ENCODE assay signal across 30 mouse cellular contexts in the genomic region with DNA sequence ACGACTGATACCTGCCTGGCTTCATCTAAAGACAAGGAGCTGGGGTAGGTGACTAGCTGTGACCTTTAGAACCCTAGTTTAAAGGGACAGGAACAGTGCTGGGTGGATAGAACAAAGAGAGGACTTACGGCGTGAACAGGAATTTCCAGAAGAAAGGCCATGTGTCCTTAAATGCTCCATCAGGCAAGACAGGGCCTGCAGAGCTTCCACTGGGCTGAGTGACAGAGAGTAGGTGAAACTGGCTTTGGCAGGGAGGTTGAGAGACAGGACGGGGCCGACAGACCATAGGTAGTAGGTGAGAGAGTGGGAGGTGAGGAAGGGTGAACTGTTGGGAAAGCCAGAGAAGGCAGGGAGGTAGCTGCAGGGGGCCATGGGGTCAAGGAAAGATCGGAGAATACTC. TPM values are rescaled to one million over a fixed set of nuclear protein-coding genes. Genes with fewer than 3 reads are reported as not detected.
"Had no signal": no experiment of that assay in that cellular context is flagged by ENCODE, and none has a peak within 500 bp of the region (broad histone marks: within the 10 kb centered on the region; RNA-seq: fewer than 3 reads in every experiment).

No protein-coding gene starts in this region.

- ATAC-seq: liver, embryonic 12.5 days; midbrain, embryonic 15.5 days had no signal

- H3K27ac ChIP-seq: kidney, embryonic 15.5 days; limb, embryonic 10.5 days; limb, embryonic 13.5 days; liver, embryonic 12.5 days; liver, embryonic 15.5 days; lung, embryonic 15.5 days; midbrain, embryonic 12.5 days; midbrain, embryonic 15.5 days; neural tube, embryonic 13.5 days had no signal

- H3K9me3 ChIP-seq: kidney, embryonic 15.5 days; limb, embryonic 10.5 days; limb, embryonic 13.5 days; liver, embryonic 12.5 days; liver, embryonic 15.5 days; lung, embryonic 15.5 days; midbrain, embryonic 12.5 days; midbrain, embryonic 15.5 days; neural tube, embryonic 13.5 days had no signal

- H3K4me3 ChIP-seq: kidney, embryonic 15.5 days; limb, embryonic 10.5 days; limb, embryonic 13.5 days; liver, embryonic 12.5 days; liver, embryonic 15.5 days; lung, embryonic 15.5 days; midbrain, embryonic 12.5 days; midbrain, embryonic 15.5 days; myocyte; neural tube, embryonic 13.5 days had no signal

- H3K9ac ChIP-seq: kidney, embryonic 15.5 days; limb, embryonic 13.5 days; liver, embryonic 12.5 days; liver, embryonic 15.5 days; lung, embryonic 15.5 days; midbrain, embryonic 12.5 days; midbrain, embryonic 15.5 days; neural tube, embryonic 13.5 days had no signal

- H3K36me3 ChIP-seq: kidney, embryonic 15.5 days; limb, embryonic 10.5 days; limb, embryonic 13.5 days; liver, embryonic 12.5 days; liver, embryonic 15.5 days; lung, embryonic 15.5 days; midbrain, embryonic 12.5 days; midbrain, embryonic 15.5 days; neural tube, embryonic 13.5 days had no signal

- H3K4me2 ChIP-seq: kidney, embryonic 15.5 days; limb, embryonic 13.5 days; liver, embryonic 12.5 days; liver, embryonic 15.5 days; lung, embryonic 15.5 days; midbrain, embryonic 12.5 days; midbrain, embryonic 15.5 days; neural tube, embryonic 13.5 days had no signal

- DNase-seq: kidney, adult 11 months; kidney, adult 8-10 months; kidney, postnatal 10 days; kidney, postnatal 36 days; liver; lung, adult 18-20 months; lung, postnatal 14 days; lung, postnatal 4 days; retina, postnatal 1 day; right cerebral cortex, postnatal 25 days; spleen, adult 18-20 months; thymus, adult 2 months; thymus, postnatal 14 days; thymus, postnatal 4 days had no signal

- H3K27me3 ChIP-seq: kidney, embryonic 15.5 days; limb, embryonic 13.5 days; liver, embryonic 15.5 days; lung, embryonic 15.5 days; midbrain, embryonic 12.5 days; midbrain, embryonic 15.5 days; neural tube, embryonic 13.5 days had no signal

- H3K4me1 ChIP-seq: kidney, embryonic 15.5 days; limb, embryonic 10.5 days; limb, embryonic 13.5 days; liver, embryonic 12.5 days; liver, embryonic 15.5 days; lung, embryonic 15.5 days; midbrain, embryonic 12.5 days; midbrain, embryonic 15.5 days; neural tube, embryonic 13.5 days had no signal

RNA-seq across cellular contexts. Expression of a gene that starts 10.7 kb away (rescaled TPM):
- total RNA-seq: megakaryocyte, adult 5-6 weeks; monocyte, adult 5-6 weeks; neutrophil, adult 5-6 weeks had no signal
- polyA plus RNA-seq: liver, embryonic 12.5 days; midbrain, embryonic 15.5 days; neural tube, embryonic 13.5 days had no signal

RNA-seq across cellular contexts. Expression of a gene that starts 12.5 kb away (rescaled TPM):
- total RNA-seq: layer of hippocampus, adult 8-10 months; layer of hippocampus, postnatal 10 days; left cerebral cortex, postnatal 25 days; monocyte, adult 5-6 weeks; neutrophil, adult 5-6 weeks had no signal
- polyA plus RNA-seq: limb, embryonic 10.5 days; limb, embryonic 13.5 days; liver, embryonic 12.5 days; liver, embryonic 15.5 days; midbrain, embryonic 12.5 days; neural tube, embryonic 13.5 days had no signal

RNA-seq across cellular contexts. Expression of a gene that starts 16.6 kb away (rescaled TPM):
- total RNA-seq: layer of hippocampus, adult 8-10 months; layer of hippocampus, postnatal 10 days; left cerebral cortex, postnatal 25 days; megakaryocyte, adult 5-6 weeks; monocyte, adult 5-6 weeks; neutrophil, adult 5-6 weeks had no signal

RNA-seq across cellular contexts. Expression of a gene that starts 27.5 kb away (rescaled TPM):
- total RNA-seq: megakaryocyte, adult 5-6 weeks; monocyte, adult 5-6 weeks; neutrophil, adult 5-6 weeks had no signal
